Mouse (Mus musculus): ENCODE results near the gene Shank3. TPM values are rescaled to one million over a fixed set of nuclear protein-coding genes. Genes with fewer than 3 reads are reported as not detected.

Gene Shank3
- total RNA-seq (2023) = 1 to 10 TPM; 1.0 to 3.4 TPM

DNA sequence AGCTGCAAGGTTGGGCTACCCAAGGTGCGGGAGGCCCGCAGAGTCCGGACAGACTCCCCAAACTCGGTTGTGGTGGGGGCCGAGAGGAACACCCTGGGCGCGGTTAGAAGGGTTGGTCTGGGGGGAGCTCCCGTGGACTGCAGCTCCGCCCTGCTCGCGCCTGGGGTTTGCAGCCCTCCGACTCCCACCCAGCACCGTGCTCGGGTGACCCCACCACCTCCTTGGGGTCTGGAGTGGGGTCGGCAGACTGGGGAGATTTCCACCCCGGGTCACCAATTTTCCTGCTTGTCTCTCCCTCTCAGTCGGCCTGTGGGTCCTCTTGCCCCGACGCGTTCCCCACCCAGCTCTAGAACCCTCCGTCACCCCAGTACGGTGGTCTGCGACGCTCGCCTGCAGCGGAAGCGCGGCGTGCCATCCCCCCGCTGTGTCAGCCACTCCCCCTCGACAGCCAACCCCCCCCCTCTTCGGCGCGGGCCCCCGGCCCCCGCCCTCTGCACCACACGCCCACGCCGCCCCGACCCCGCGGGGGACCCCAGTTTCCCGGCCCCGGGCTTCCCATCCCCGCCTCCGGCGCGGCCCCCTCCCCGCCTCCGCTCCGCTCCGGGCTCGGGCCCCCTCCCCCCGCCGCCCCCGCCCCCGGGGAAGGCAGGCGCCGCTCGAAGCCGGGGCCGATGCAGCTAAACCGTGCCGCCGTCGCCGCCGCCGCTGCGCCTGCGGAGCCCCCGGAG is at the start of gene Shank3:
Gene Shank3 (plus strand): TSS at position 663 of the 728 bp plus-strand sequence.

DNA sequence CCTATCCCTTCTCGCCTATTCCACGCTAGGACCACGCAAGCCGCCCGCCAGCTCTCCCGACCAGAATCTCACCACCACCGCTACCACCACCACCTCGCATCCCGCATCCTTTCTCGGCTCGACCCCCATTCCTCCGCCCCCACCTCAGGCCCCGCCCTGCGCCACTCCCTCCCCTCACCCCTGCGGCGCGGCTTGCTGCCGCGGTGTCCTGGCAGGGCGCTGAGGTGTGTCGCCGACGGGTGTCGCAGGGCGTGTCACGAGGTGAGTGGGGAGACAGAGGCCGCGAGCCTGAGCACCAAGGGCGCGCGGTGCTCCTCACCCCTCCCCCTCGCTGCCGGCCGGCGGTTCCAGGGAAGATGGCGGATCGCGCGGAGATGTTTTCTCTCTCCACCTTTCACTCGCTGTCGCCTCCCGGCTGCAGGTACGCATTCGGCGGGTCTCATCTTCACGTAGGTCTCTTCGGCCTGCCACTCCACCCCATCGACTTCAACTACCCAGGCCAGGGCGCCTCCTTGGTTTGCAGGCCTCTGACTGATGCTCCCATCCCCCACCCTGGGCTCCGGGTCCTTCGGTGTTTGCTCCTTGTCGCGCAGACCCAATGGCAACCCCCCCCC is 45.5 kb upstream of the Shank3 start, which contains the start of gene Mapk8ip2:
Gene Mapk8ip2 (plus strand): TSS at position 49 of the 614 bp plus-strand sequence.

DNA sequence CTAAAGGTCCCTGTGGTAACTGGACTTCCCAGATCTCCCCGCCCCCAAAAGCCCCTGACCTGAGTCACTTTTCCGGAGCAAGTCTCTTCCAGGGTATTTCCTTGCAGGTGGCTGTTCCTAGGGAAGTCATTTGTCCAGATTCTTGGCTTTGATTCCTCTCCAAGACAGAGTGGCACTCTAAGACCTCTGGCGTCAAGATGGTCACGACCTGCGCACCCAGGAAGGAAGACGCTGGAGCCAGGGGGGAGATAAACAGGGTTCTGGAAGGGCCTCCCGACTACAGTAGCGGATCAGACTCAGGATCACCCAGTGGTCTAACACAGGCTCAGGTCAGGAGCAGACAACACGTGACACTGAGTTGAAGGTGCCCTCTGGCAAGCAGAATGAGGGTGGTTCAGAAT is 22.3 kb upstream of the Shank3 start, which contains the start of gene Arsa:
Gene Arsa (minus strand): TSS at position 335 of the 401 bp plus-strand sequence.

DNA sequence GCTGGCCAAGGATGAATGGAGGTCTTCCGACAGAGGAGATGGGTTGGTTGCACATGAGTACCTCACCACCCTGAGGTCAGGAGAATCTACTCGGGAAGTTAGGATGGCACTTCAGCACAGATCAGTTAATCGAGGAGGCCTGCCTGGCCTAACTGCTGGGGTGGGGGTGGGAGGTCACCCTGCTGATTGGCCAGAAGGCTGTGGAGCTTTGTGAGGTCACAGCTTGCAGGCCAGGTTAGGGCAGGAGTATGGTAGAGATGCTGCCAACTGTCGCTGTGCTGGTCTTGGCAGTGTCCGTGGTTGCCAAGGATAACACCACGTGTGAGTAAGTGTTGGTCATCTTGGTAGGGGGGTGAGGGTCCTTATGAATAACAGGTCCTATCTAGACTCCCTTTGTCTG is 68.7 kb downstream of the Shank3 start, which contains the start of gene Acr:
Gene Acr (plus strand): TSS at position 213 of the 400 bp plus-strand sequence.

DNA sequence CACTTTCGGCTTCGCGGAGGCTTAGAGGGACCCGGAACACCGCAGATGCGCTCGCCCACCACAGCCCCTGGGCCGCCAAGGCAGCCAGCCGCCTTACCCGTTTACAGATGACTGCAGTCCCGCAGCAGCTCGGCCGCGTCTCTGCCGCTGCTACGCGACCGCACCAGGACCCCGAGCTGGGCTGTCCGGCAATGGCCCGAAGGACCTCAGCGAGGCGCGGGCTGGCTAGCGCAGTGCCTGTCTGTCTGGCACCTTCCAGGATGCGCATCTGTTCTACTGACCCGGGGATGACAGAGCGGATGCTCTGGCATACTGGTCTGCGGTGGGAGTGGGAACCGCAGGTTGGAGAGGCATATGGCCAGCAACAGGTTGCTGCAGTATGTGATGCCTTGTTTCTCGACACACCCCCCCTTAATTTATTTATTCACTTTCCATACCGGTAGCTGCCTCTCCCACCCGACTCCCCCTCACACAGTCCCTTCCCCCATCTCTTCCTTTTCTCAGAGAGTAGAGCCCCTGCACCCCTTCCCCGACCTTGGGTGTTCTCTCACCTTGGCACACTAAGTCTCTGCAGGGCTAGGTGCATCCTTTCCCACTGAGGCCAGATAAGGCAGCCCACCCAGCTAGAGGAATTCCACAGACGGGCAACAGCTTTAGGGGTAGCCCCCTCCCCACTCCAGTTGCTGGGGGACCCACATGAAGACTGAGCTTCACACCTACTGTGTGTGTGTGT is 92.5 kb downstream of the Shank3 start, which contains the start of gene Rabl2:
Gene Rabl2 (minus strand): TSS at position 201 of the 733 bp plus-strand sequence.

Other genes starting within 250 kb of the Shank3 start
- 100 to 1,000 TPM; 110 to 118 TPM for gene Sbf1, start 184.3 kb upstream of the Shank3 start, total RNA-seq (2023)
- gene Adm2, start 176.9 kb upstream of the Shank3 start, total RNA-seq (2023) = not detected
- gene Miox, start 165.2 kb upstream of the Shank3 start, total RNA-seq (2023) = not detected
- 10 to 100 TPM; 38.9 to 51.4 TPM for gene Lmf2, start 144.0 kb upstream of the Shank3 start, total RNA-seq (2023)
- gene Ncaph2, start 143.9 kb upstream of the Shank3 start, total RNA-seq (2023) = 100 to 1,000 TPM in 1 of 2 experiments, 10 to 100 TPM in 1; 92.6 to 104 TPM
- gene Sco2, start 125.8 kb upstream of the Shank3 start, total RNA-seq (2023) = 1 to 10 TPM; 5.1 to 5.4 TPM
- gene Tymp, start 122.6 kb upstream of the Shank3 start, total RNA-seq (2023) = under 1 TPM; 0.22 to 0.24 TPM
- gene Odf3b, start 120.3 kb upstream of the Shank3 start, total RNA-seq (2023) = 1 to 10 TPM in 1 of 2 experiments, not detected in 1; 1.1 TPM
- gene Klhdc7b, start 114.7 kb upstream of the Shank3 start, total RNA-seq (2023) = not detected
- not detected for gene Syce3, start 89.1 kb upstream of the Shank3 start, total RNA-seq (2023)
- gene Cpt1b, start 73.8 kb upstream of the Shank3 start, total RNA-seq (2023) = 1 to 10 TPM; 4.3 to 5.4 TPM
- 10 to 100 TPM; 11.1 to 15.7 TPM for gene C730034F03Rik, start 70.0 kb upstream of the Shank3 start, total RNA-seq (2023)
- gene Gm44502, start 69.9 kb upstream of the Shank3 start, total RNA-seq (2023) = not detected
- 100 to 1,000 TPM; 101 to 122 TPM for gene Chkb, start 69.7 kb upstream of the Shank3 start, total RNA-seq (2023)
- gene Mapk8ip2, start 45.7 kb upstream of the Shank3 start, total RNA-seq (2023) = not detected
- gene Arsa, start 22.2 kb upstream of the Shank3 start, total RNA-seq (2023) = 10 to 100 TPM; 12.7 to 14.9 TPM
- gene Acr, start 68.7 kb downstream of the Shank3 start, total RNA-seq (2023) = not detected
- 1 to 10 TPM; 2.0 to 4.4 TPM for gene Rabl2, start 92.3 kb downstream of the Shank3 start, total RNA-seq (2023)